Mouse (Mus musculus) kidney, embryonic 16.5 days (tissue): ENCODE data around the gene Cped1. TPM values are rescaled to one million over a fixed set of nuclear protein-coding genes. Genes with fewer than 3 reads are reported as not detected.

ENCODE experiments used
- ATAC-seq: fragments of 200-750 bp; cut with Nextera tagmentation; 2 replicates; pipeline ENCODE4 v1.8.0; 2017; ENCODE audit warnings: moderate TSS enrichment; ENCODE audit not compliant: low FRiP score, low TSS enrichment
- H3K27ac ChIP-seq: fragments of 300-500 bp; sonication (generic); 2 replicates; pipeline ENCODE4 v1.5.1; 2014; ENCODE audit warnings: low read length
- H3K27me3 ChIP-seq: fragments of 300-500 bp; sonication (generic); 2 replicates; pipeline ENCODE4 v1.6.1; 2014; ENCODE audit warnings: low read length, control low read depth, mixed read lengths; ENCODE audit not compliant: insufficient read depth
- H3K36me3 ChIP-seq: fragments of 300-500 bp; sonication (generic); 2 replicates; pipeline ENCODE4 v1.6.1; 2014; ENCODE audit warnings: low read length, control low read depth, mixed read lengths; ENCODE audit not compliant: insufficient read depth
- H3K4me1 ChIP-seq: fragments of 300-500 bp; sonication (generic); 2 replicates; pipeline ENCODE4 v1.6.1; 2014; ENCODE audit warnings: low read length, control low read depth, mixed read lengths; ENCODE audit not compliant: insufficient read depth
- H3K4me2 ChIP-seq: fragments of 300-500 bp; sonication (generic); replicated peaks from 2 replicates; pipeline ENCODE4 v1.6.1; 2014; ENCODE audit warnings: low read depth, low read length
- H3K4me3 ChIP-seq: fragments of 300-500 bp; sonication (generic); 2 replicates; pipeline ENCODE4 v1.5.1; 2014; ENCODE audit warnings: mild to moderate bottlenecking, low read length
- H3K9ac ChIP-seq: fragments of 300-500 bp; sonication (generic); replicated peaks from 2 replicates; pipeline ENCODE4 v1.6.1; 2014; ENCODE audit warnings: low read length
- H3K9me3 ChIP-seq: fragments of 300-500 bp; sonication (generic); 2 replicates; pipeline ENCODE4 v1.6.1; 2016; ENCODE audit warnings: low read length, control low read depth
- WGBS: fragments of 180-500 bp; shearing (Covaris S2); extraction: QIAGEN DNeasy Blood & Tissue Kit; methylation state at CpG from one replicate; pipeline ENCODE4 v1.1.7; 2014; 5-methylcytosine and 5-hydroxymethylcytosine counted together
- polyA plus RNA-seq: library from polyadenylated mRNA; unstranded; fragments of >200 nt; fragmentation: Nextera tagmentation; extraction: Ambion mirVana; gene quantifications from 2 replicates; pipeline ENCODE4 v1.2.1, GENCODE M21; 2015

Gene Cped1
- polyA plus RNA-seq, 1 experiment from 2014 or later, result 35.4 TPM

- 0 out of 2 replicates have a peak, but pooled peaks cover 1% of the 10 kb centered on the region for H3K36me3 ChIP-seq
- no peaks in the 10 kb centered on the region for H3K9me3 ChIP-seq
- no peak overlapping the region for H3K9ac ChIP-seq
- H3K27ac ChIP-seq, result no peak overlapping the region
- no peaks in the 10 kb centered on the region for H3K27me3 ChIP-seq
- no peak overlapping the region for H3K4me3 ChIP-seq
- no peaks in the 10 kb centered on the region for H3K4me1 ChIP-seq
- no peak for ATAC-seq
- no peak overlapping the region for H3K4me2 ChIP-seq
- WGBS, result 81% methylated on average over 5 of the region's 5 CpGs
Observed at GRCm38 (mm10) chr6:22093792-22094191, 108.1 kb downstream of the Cped1 start.

GRCm38 (mm10) chr6:22097709-22098108 is 112.0 kb downstream of the Cped1 start:
- no peak overlapping the region for H3K9ac ChIP-seq
- no peaks in the 10 kb centered on the region for H3K4me1 ChIP-seq
- H3K36me3 ChIP-seq, result no peaks in the 10 kb centered on the region
- H3K4me2 ChIP-seq, result no peak overlapping the region
- no peak for ATAC-seq
- no peaks in the 10 kb centered on the region for H3K9me3 ChIP-seq
- H3K27ac ChIP-seq, result no peak overlapping the region
- no peaks in the 10 kb centered on the region for H3K27me3 ChIP-seq
- WGBS, result 44% methylated on average over 2 of the region's 2 CpGs
- H3K4me3 ChIP-seq, result no peak overlapping the region

DNA sequence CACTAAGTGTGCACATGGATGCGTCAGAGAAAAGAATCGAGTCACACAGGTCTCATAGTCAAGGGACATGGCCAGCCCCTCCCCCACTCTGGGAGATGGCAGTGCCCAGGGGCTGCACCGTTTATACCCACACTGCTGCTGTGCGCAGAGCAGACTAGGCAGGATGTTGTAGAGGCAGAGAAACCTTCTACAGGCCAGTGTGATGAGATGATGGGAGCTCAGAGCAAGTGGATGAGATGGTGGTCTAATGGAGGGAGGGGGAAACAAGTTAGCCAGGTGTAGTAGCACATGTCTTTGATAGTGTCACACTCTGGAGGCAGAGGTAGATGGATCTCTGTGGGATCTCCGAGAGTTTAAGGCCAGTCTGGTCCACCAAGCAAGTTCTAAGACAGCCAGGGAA is 114.1 kb downstream of the Cped1 start:
- Histone ChIP-seq H3K27ac (no peak overlapping the region), H3K36me3 (no peaks in the 10 kb centered on the region), H3K4me3 (no peak overlapping the region), H3K4me2 (no peak overlapping the region), H3K9me3 (no peaks in the 10 kb centered on the region), H3K9ac (no peak overlapping the region), H3K4me1 (no peaks in the 10 kb centered on the region), H3K27me3 (no peaks in the 10 kb centered on the region)
- ATAC-seq, result no peak
- WGBS, result 81% methylated on average over 5 of the region's 5 CpGs

GRCm38 (mm10) chr6:22101939-22102338 is 116.2 kb downstream of the Cped1 start:
- ATAC-seq, result no peak
- no peaks in the 10 kb centered on the region for H3K36me3 ChIP-seq

DNA sequence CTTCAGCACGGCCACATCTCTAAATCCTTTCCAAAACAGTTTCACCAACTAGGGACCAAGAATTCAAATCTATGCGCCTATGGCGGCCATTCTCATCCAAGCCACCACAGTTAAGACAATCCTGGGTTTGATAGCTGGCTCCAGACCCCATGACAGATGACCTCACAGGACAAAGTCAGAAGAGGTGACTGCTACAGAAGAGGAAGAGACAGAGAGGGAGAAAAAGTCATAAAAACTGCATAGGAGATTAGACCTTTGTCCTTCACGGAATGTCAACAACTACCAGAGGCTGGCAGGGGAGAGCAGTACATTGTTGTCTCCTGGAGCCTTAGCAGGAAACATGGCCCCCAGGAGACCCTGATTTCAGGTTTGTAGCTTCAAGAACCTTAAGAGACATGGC is 117.0 kb downstream of the Cped1 start:
- ATAC-seq, result no peak
- 82% methylated on average over 4 of the region's 4 CpGs for WGBS
- no peak overlapping the region for H3K27ac ChIP-seq
- no peaks in the 10 kb centered on the region for H3K27me3 ChIP-seq
- no peak overlapping the region for H3K9ac ChIP-seq
- H3K9me3 ChIP-seq, result no peaks in the 10 kb centered on the region
- no peaks in the 10 kb centered on the region for H3K36me3 ChIP-seq
- H3K4me2 ChIP-seq, result no peak overlapping the region
- H3K4me3 ChIP-seq, result no peak overlapping the region
- no peaks in the 10 kb centered on the region for H3K4me1 ChIP-seq

More at GRCm38 (mm10) chr6:22101939-22102338, 116.2 kb downstream of the Cped1 start:
- H3K4me2 ChIP-seq, result no peak overlapping the region
- no peaks in the 10 kb centered on the region for H3K4me1 ChIP-seq
- H3K9me3 ChIP-seq, result no peaks in the 10 kb centered on the region
- H3K27ac ChIP-seq, result no peak overlapping the region
- H3K4me3 ChIP-seq, result no peak overlapping the region
- 71% methylated on average over 3 of the region's 3 CpGs for WGBS
- no peak overlapping the region for H3K9ac ChIP-seq
- no peaks in the 10 kb centered on the region for H3K27me3 ChIP-seq

DNA sequence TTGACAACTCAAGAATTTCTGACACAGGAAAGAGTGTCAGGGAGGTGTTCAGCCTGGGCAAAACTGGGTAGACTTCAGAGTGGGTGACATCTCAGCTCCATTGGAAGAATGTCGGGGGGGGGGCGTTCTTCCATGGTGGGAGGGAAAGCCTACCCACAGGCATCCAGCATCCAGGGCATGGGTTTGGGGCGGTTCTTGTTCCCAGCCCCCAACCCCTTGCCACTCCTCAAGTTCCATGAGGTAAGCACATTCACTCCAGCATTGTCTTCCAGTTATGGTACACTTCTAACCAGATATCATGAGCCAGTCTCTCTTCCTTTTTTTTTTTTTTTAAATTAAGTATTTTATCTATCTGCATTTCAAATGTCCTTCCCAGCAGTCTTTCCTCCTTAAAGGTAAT is 118.0 kb downstream of the Cped1 start:
- H3K4me1 ChIP-seq, result no peaks in the 10 kb centered on the region
- ATAC-seq, result no peak
- no peak overlapping the region for H3K27ac ChIP-seq
- no peak overlapping the region for H3K4me3 ChIP-seq
- no peaks in the 10 kb centered on the region for H3K36me3 ChIP-seq
- H3K9me3 ChIP-seq, result no peaks in the 10 kb centered on the region
- H3K4me2 ChIP-seq, result no peak overlapping the region
- no peaks in the 10 kb centered on the region for H3K27me3 ChIP-seq
- no peak overlapping the region for H3K9ac ChIP-seq
- WGBS, result 75% methylated on average over 3 of the region's 3 CpGs

DNA sequence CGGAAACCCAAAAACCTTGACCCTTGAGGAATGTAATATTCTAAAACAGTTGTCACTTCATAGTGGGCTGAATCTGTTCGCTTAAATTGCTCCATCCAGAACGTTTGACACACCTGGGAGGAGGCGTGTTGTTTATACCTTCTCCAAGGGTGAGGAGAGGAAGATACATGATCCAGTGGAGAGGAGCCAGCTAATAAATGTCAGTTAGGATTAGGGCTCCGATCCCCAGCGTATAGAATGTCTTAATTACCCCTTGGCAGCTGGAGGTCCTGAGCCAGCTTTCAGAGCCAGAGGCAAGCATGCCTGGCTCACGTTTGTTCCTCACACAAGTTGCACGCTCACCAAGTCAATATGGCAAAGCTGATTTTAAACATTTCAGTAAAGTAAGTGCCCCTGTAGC is 118.5 kb downstream of the Cped1 start:
- H3K27me3 ChIP-seq, result no peaks in the 10 kb centered on the region
- no peaks in the 10 kb centered on the region for H3K9me3 ChIP-seq
- no peak for ATAC-seq
- H3K36me3 ChIP-seq, result no peaks in the 10 kb centered on the region
- no peak overlapping the region for H3K9ac ChIP-seq
- H3K4me3 ChIP-seq, result no peak overlapping the region
- H3K4me1 ChIP-seq, result no peaks in the 10 kb centered on the region
- 32% methylated on average over 8 of the region's 8 CpGs for WGBS
- H3K27ac ChIP-seq, result no peak overlapping the region
- no peak overlapping the region for H3K4me2 ChIP-seq

DNA sequence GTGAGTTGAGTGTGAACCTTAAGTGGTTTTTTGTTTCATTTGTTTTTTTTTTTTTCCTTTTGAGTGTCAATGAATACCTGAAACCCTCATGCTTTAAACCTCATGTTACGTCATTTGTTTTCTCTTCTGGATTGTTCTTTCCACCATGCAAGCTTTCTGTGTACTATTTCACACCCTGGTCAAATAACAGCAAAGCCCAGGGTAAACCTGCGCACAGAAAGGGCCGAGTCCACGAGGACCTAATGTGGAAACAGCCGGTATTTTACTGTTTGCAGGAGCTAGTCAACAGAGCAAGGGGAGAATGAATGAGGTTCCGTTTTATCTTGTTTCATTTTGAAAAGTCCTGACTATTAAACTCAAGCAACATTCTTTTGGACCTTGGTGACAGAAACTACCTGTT is 128.4 kb downstream of the Cped1 start:
- H3K9me3 ChIP-seq, result no peaks in the 10 kb centered on the region
- H3K4me2 ChIP-seq, result no peak overlapping the region
- no peaks in the 10 kb centered on the region for H3K27me3 ChIP-seq
- 81% methylated on average over 6 of the region's 6 CpGs for WGBS
- H3K36me3 ChIP-seq, result no peaks in the 10 kb centered on the region
- H3K4me1 ChIP-seq, result no peaks in the 10 kb centered on the region
- no peak overlapping the region for H3K4me3 ChIP-seq
- no peak for ATAC-seq
- H3K27ac ChIP-seq, result no peak overlapping the region
- H3K9ac ChIP-seq, result no peak overlapping the region

GRCm38 (mm10) chr6:22116679-22117078 is 131.0 kb downstream of the Cped1 start:
- no peaks in the 10 kb centered on the region for H3K9me3 ChIP-seq
- H3K4me3 ChIP-seq, result no peak overlapping the region
- no peaks in the 10 kb centered on the region for H3K36me3 ChIP-seq
- no peaks in the 10 kb centered on the region for H3K27me3 ChIP-seq
- H3K9ac ChIP-seq, result no peak overlapping the region
- 80% methylated on average over 1 of the region's 1 CpGs for WGBS
- no peak overlapping the region for H3K4me2 ChIP-seq
- no peak overlapping the region for H3K27ac ChIP-seq
- H3K4me1 ChIP-seq, result no peaks in the 10 kb centered on the region
- no peak for ATAC-seq

- H3K4me1 ChIP-seq, result no peaks in the 10 kb centered on the region
- H3K4me3 ChIP-seq, result no peak overlapping the region
- ATAC-seq, result no peak
- no peak overlapping the region for H3K4me2 ChIP-seq
- H3K9ac ChIP-seq, result no peak overlapping the region
- H3K27me3 ChIP-seq, result no peaks in the 10 kb centered on the region
- H3K27ac ChIP-seq, result no peak overlapping the region
- WGBS, result 46% methylated on average over 12 of the region's 12 CpGs
- no peaks in the 10 kb centered on the region for H3K9me3 ChIP-seq
- peaks cover 9% of the 10 kb centered on the region; the same call in 1 of the 2 replicates for H3K36me3 ChIP-seq
Observed at GRCm38 (mm10) chr6:22122080-22122479, 136.4 kb downstream of the Cped1 start.
